ENCODE assay signal across 24 mouse cellular contexts in genomic region chr4:114370935-114371715, GRCm38 (mm10). TPM values are rescaled to one million over a fixed set of nuclear protein-coding genes. Genes with fewer than 3 reads are reported as not detected.
DNase-seq lines count a peak whose midpoint lies in the region; ATAC-seq lines count a peak whose summit lies in the region.
"Had no signal": no experiment of that assay in that cellular context is flagged by ENCODE, and none has a peak within 500 bp of the region (broad histone marks: within the 10 kb centered on the region; RNA-seq: fewer than 3 reads in every experiment).

No protein-coding gene starts in this region.

- H3K4me2 ChIP-seq in midbrain, embryonic 11.5 days, result no peak overlapping the region
- H3K4me2 ChIP-seq: embryonic facial prominence, embryonic 15.5 days; hindbrain, embryonic 13.5 days; midbrain, embryonic 13.5 days; neural tube, embryonic 12.5 days had no signal

- no peak overlapping the region for H3K9ac ChIP-seq in midbrain, embryonic 11.5 days (ENCODE audit: low read length)
- H3K9ac ChIP-seq: embryonic facial prominence, embryonic 15.5 days; forebrain, postnatal 0 days; hindbrain, embryonic 13.5 days; midbrain, embryonic 13.5 days; neural tube, embryonic 12.5 days had no signal

- no peaks in the 10 kb centered on the region for H3K9me3 ChIP-seq in heart, embryonic 10.5 days
- no peaks in the 10 kb centered on the region for H3K9me3 ChIP-seq in midbrain, embryonic 11.5 days (ENCODE audit: control insufficient read depth, low read length)
- no peaks in the 10 kb centered on the region for H3K9me3 ChIP-seq in midbrain, embryonic 10.5 days (replicated peaks)
- H3K9me3 ChIP-seq: embryonic facial prominence, embryonic 15.5 days; hindbrain, embryonic 13.5 days; midbrain, embryonic 13.5 days; neural tube, embryonic 12.5 days had no signal

- peaks cover 31% of the 10 kb centered on the region for H3K27me3 ChIP-seq in heart, embryonic 10.5 days (ENCODE audit: insufficient read depth, poor library complexity, severe bottlenecking)
- H3K27me3 ChIP-seq in midbrain, embryonic 11.5 days (ENCODE audit: control insufficient read depth, insufficient read depth, low read length), result no peaks in the 10 kb centered on the region
- peaks cover 22% of the 10 kb centered on the region; the same call in 1 of the 2 replicates for H3K27me3 ChIP-seq in midbrain, embryonic 10.5 days (ENCODE audit: low read depth, poor library complexity, severe bottlenecking)
- H3K27me3 ChIP-seq: neural tube, embryonic 12.5 days had no signal

- no peaks in the 10 kb centered on the region for H3K36me3 ChIP-seq in heart, embryonic 10.5 days
- H3K36me3 ChIP-seq in midbrain, embryonic 11.5 days (ENCODE audit: control insufficient read depth, insufficient read depth, low read length), result no peaks in the 10 kb centered on the region
- no peaks in the 10 kb centered on the region for H3K36me3 ChIP-seq in midbrain, embryonic 10.5 days
- H3K36me3 ChIP-seq: embryonic facial prominence, embryonic 15.5 days; hindbrain, embryonic 13.5 days; midbrain, embryonic 13.5 days; neural tube, embryonic 12.5 days had no signal

- no peak overlapping the region for H3K27ac ChIP-seq in heart, embryonic 10.5 days
- no peak overlapping the region for H3K27ac ChIP-seq in midbrain, embryonic 11.5 days (ENCODE audit: low read depth, low read length)
- no peak overlapping the region for H3K27ac ChIP-seq in midbrain, embryonic 10.5 days (replicated peaks)
- H3K27ac ChIP-seq: embryonic facial prominence, embryonic 15.5 days; hindbrain, embryonic 13.5 days; layer of hippocampus, adult 2 months; midbrain, embryonic 13.5 days; neural tube, embryonic 12.5 days had no signal

- H3K4me1 ChIP-seq in heart, embryonic 10.5 days, result peaks cover 16% of the 10 kb centered on the region; the same call in 1 of the 2 replicates
- H3K4me1 ChIP-seq in midbrain, embryonic 11.5 days (ENCODE audit: control insufficient read depth, insufficient read depth, low read length), result no peaks in the 10 kb centered on the region
- H3K4me1 ChIP-seq in midbrain, embryonic 10.5 days, result peaks cover 13% of the 10 kb centered on the region
- H3K4me1 ChIP-seq: embryonic facial prominence, embryonic 15.5 days; hindbrain, embryonic 13.5 days; midbrain, embryonic 13.5 days; neural tube, embryonic 12.5 days had no signal

- no peak overlapping the region for H3K4me3 ChIP-seq in heart, embryonic 10.5 days
- no peak overlapping the region for H3K4me3 ChIP-seq in midbrain, embryonic 11.5 days (ENCODE audit: low read depth, low read length)
- H3K4me3 ChIP-seq in midbrain, embryonic 10.5 days, result no peak overlapping the region
- H3K4me3 ChIP-seq: embryonic facial prominence, embryonic 15.5 days; hindbrain, embryonic 13.5 days; layer of hippocampus, adult 2 months; midbrain, embryonic 13.5 days; neural tube, embryonic 12.5 days had no signal

- no peak for ATAC-seq in midbrain, embryonic 11.5 days (ENCODE audit: low FRiP score)
- ATAC-seq: activated CD4-positive, CD25-positive, alpha-beta regulatory T cell, adult 4 months; CD4-positive, CD25-positive, alpha-beta regulatory T cell, adult 4 months; forebrain, postnatal 0 days; inflammation-experienced regulatory T-cells, adult 6 months; lung, postnatal 0 days; midbrain, embryonic 13.5 days had no signal

- peak; percentile 33 to 52 for DNase-seq in heart, adult 18-20 months
- DNase-seq in heart, embryonic 10.5 days (ENCODE audit: low spot score), result no peak
- DNase-seq in midbrain, embryonic 11.5 days (ENCODE audit: low spot score, missing footprints), result peak; percentile 69
- DNase-seq in midbrain, embryonic 10.5 days (ENCODE audit: low spot score), result no peak
- DNase-seq in kidney, adult 9 months, result peak; percentile 64
- DNase-seq in kidney, postnatal 36 days, result peak; percentile 45 to 55
- no peak for DNase-seq in ovary, postnatal 14 days (ENCODE audit: low spot score)
- DNase-seq in cerebellum, postnatal 14 days, result no peak
- DNase-seq: adrenal gland, postnatal 14 days; cerebellum, adult 11 months; cerebellum, postnatal 36 days; forebrain, postnatal 0 days; layer of hippocampus, postnatal 36 days; liver; right cerebral cortex, postnatal 14 days had no signal

RNA-seq across cellular contexts. Expression of gene Trabd2b, which starts 35.4 kb away (rescaled TPM):
- total RNA-seq in heart, adult 18-20 months (2021), result 10 to 100 TPM; 55.0 to 56.7 TPM
- polyA plus RNA-seq in heart, embryonic 10.5 days (2016; fragmentation: Nextera tagmentation; extraction: Ambion mirVana), result 0.65 and 2.2 TPM in 2 replicates
- polyA plus RNA-seq in midbrain, embryonic 11.5 days (2014; fragmentation: Nextera tagmentation; extraction: Ambion mirVana), result 2.1 and 2.2 TPM in 2 replicates
- polyA plus RNA-seq in midbrain, embryonic 10.5 days (2016; fragmentation: Nextera tagmentation; extraction: Ambion mirVana), result 1.8 TPM in 2 replicates
- polyA plus RNA-seq: activated CD4-positive, CD25-positive, alpha-beta regulatory T cell, adult 4 months; CD4-positive, CD25-positive, alpha-beta regulatory T cell, adult 4 months; inflammation-experienced regulatory T-cells, adult 6 months had no signal

Comparison
In these comparisons a context has a peak if more than half of its experiments do, and no peak if none do; other contexts are left out.
1. DNase-seq: peak in heart, adult 18-20 months (2 of 2), midbrain, embryonic 11.5 days (single experiment), kidney, adult 9 months (single experiment) and kidney, postnatal 36 days (2 of 2); none in heart, embryonic 10.5 days (single experiment), midbrain, embryonic 10.5 days (single experiment), ovary, postnatal 14 days (single experiment) and cerebellum, postnatal 14 days (0 of 2).